ENCODE assay signal across 1 mouse cellular context in the genomic region with DNA sequence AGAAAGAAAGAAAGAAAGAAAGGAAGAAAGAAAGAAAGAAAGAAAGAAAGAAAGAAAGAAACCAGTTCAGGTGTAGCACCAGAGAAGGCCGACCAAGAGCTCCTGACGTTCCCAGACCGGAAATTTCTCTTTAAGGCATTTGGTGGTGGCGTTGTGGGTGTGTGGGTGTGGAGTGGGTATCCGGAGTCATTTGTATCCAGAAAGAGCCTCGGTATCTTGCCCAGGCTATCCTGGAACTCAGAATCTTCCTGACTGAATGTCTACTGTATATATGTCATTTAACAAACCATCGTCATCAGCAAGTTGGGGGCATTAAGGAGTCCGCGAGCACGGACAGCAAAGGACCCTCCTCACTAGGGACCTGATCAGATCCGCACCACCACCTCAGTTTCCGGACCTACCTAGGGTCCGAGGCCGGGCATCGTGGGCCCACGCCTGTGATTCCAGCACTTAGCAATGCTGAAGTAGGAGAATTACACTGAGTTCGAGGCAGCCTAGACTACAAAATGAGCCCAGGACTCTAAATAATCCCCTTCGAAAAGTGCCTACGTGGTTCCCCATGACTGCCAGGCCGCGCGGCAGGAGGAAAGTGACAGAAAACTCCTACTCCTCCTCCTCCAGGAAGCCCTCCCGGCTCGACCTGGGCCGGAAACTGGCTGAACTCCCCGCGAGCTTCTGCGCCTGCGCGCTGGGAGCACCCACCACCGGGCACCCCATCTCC.
TF ChIP-seq lines count a peak whose summit lies in the region.

No protein-coding gene starts in this region.

TF ChIP-seq in C2C12, 6 proteins besides CTCF, POLR2A, EP300 and RAD21 (continued from another document):
- no peak for TF ChIP-seq FOSL1 (IDR thresholded peaks at IDR 0.05; ENCODE audit: insufficient read depth, low read length, poor library complexity, severe bottlenecking)
- no peak for TF ChIP-seq USF1 (IDR thresholded peaks at IDR 0.05; ENCODE audit: low read depth)
- TF ChIP-seq MYOD1 (IDR thresholded peaks at IDR 0.05; ENCODE audit: control insufficient read depth, insufficient read length, low read depth): no peak
- TF ChIP-seq MAX (IDR thresholded peaks at IDR 0.05): no peak
